Mouse (Mus musculus) liver, embryonic 14.5 days (tissue): ENCODE results near the gene Ascl2.

Experiments
- CTCF ChIP-seq: IDR thresholded peaks from 2 replicates; pipeline ENCODE4 v1.5.1; 2016; ENCODE audit warnings: antibody characterized with exemption, low read depth, control low read depth
- EP300 ChIP-seq: IDR thresholded peaks from 2 replicates; pipeline ENCODE4 v1.6.1; 2016; ENCODE audit warnings: antibody characterized with exemption, low read depth

DNA sequence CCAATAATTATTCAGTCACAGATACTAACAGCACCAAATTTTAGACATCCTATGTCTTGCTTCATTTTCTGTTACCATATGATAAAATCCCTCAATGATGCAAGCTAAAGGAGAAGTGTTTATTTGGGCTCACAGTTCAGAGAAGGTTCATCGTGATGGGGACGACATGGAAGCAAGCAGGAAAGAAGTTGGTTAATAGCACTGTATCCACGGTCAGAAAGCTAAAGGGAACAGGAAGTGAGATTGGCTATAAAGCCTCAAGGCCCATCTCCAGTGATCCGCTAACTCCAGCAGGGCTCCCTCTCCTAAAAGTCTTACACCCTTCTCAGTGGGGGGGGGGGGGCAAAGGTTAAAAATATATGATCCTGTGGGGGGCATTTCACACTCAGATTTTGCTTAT, 12.8 kb upstream of the Ascl2 start:
- TF ChIP-seq CTCF (no peak), EP300 (no peak)
